Mouse (Mus musculus) CH12F3 (cell line): ENCODE results near the gene Chmp3.

Experiments
- in situ Hi-C: fragments of 300-500 bp; cut with MboI; formaldehyde crosslinking; loops from 2 replicates; pipeline ENCODE4 v1.14.3; 2020; ENCODE audit warnings: low sequenced_read_pairs

Chmp3 gene

DNA sequence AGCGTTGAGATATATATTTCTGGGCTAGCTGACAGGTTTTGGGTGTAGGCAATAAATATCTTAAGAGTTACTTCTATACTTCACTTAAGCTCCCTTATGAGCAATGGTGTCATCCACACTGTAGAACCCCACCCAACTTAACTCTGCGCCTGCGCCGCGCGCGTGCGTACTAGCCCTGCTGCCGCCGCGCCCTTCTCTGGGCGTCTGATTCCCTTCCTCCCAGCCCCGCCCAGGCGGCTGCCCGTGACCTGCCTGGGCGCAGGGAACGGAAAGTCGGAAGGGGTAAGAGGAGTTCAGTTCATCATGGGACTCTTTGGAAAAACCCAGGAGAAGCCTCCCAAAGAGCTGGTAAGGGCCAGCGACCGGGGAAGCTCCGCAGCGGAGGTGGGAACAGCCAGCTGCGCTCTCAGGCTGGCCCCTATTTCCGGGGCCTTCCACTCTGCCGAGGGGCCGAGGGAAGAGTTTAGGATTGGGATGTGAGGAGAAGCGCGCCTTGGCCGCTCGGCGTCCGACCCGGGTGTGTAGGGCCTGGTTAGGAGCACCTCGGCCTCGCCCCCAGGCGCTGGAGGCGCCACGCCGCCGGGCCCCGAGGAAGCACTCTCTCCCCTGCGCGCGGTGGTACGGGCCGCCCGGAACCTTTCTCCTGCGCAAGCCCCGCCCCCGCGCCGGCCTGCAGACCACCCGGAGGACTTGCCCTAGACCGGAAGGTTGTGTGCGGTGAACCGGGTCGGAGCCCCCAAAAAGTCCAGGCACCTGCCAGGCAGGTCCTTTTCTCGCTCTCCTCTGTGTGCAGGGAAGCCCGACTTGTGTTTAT is at the start of gene Chmp3:
TSS of gene Chmp3 (plus strand) at position 112 of the 814 bp plus-strand sequence.
- in situ Hi-C loops = no loop called here

DNA sequence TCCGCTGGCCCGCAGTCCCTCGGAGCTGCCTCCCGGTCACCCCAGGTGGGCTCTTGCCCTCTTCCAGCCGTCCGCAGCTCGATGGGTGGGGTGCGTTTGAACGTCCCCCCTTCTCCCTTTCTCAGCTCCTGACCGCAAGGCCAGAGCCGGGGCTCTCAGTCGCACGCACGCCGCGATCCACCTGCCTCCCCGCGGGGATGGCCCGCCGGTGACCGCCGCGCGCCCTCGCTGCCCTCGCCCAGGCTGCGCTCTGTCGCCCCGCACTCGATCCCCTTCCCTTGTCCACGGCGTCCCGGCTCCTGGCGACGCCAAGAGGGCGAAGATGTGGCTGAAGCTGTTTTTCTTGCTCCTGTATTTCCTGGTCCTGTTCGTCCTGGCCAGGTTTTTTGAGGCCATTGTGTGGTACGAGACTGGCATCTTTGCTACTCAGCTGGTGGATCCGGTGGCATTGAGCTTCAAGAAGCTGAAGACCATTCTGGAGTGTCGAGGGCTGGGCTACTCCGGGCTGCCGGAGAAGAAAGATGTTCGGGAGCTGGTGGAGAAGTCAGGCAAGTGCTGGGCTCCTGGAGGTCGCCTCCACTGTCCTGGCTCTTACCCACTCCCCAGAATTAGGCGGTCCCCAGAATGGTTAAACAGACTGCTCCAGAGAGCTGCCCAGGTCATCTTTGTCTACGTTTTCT is 49.1 kb upstream of the Chmp3 start:
- in situ Hi-C loops = no loop called here

DNA sequence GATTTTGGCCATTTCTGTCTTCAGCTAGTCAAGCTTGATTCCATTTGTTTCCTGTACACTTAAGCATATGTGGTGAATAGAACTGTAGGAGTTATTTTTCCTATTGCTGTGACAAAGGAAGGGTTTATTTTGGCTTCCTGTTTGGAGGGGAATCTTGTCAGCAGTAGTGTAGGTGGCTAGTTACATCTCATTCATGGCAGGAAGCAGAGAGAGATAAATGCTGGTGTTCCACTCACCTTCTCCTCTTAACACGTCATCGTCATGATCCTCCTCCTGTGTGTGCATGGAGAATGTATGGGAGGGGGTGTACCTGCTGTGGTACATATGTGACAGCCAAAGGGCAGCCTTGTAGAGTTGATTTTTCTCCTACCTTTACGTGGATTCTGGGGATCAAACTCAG is 43.0 kb upstream of the Chmp3 start:
- in situ Hi-C loops = no loop called here

DNA sequence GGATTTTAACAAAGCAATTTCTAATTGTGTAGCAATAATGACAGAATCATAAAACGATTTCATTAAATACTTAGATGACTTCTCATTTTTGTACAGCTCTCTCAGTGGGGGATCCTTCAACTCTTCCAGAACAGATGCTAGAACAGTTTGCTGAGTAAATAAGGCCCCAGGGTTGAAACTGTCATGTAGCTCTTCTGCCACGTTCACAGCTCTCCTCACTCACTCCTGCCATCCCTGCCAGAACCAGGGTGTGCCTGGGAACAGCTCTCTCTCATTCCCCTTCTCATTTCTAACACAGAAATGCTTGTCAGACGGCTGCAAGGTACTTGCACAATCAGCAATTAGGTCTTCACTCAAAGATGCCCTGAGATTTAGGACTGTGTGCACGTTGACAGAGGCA is 40.6 kb upstream of the Chmp3 start:
- in situ Hi-C loops = no loop called here

DNA sequence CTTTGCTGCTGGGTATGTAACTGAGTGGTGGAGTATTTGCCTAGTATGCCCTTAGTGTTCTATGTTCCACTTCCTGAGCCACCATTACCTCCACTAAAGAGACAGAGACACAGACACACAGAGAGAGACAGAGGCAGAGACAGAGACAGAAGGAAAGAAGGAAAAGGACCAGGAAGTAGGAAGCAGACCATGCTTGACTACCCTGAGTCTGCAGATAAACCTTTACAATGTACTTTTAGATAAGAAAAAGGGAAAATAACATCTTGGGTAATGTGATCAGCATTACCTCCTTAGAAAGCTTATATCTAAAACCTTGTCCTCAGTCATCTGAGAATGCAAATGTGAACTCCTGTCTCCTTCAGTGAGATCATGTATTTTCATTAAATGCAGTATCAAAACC is 39.9 kb upstream of the Chmp3 start:
- in situ Hi-C loops = no loop called here

DNA sequence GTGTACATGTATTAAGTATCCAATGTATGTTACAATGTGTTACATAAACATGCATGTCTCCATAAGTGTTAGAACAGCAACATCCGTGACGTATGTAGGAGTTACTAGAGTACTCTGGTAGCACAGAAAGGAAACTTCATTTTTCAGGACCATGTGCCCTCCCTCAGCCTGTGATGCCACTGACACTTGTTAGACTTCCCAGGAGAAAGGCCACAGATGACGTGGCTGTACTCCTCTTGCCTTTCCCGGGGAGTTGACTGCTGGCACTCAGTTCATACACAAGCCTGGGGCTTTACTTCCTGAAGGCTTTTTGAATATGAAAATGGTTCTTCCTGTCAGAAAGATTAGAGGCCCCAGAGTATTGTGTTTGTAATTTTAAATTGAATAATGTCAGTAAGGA is 39.5 kb upstream of the Chmp3 start:
- in situ Hi-C loops = no loop called here

DNA sequence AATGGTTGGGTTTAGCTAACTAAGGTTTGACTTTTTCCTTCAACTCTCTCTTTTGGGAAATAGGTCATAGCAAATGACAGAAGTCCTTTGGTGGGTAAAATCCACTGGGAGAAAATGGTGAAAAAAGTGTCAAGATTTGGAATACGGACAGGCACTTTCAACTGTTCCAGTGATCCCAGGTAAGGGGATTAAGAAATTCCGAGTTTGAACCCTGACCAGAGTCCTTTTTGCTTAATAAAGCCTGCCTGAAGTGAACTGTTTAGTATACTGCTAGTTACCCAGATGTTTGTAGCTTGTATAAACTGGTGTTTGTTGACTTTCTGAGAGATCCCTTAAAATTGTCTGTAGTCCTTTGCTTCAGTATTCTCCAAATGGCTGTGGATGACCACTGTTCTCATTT is 37.9 kb upstream of the Chmp3 start:
- in situ Hi-C loops = no loop called here

DNA sequence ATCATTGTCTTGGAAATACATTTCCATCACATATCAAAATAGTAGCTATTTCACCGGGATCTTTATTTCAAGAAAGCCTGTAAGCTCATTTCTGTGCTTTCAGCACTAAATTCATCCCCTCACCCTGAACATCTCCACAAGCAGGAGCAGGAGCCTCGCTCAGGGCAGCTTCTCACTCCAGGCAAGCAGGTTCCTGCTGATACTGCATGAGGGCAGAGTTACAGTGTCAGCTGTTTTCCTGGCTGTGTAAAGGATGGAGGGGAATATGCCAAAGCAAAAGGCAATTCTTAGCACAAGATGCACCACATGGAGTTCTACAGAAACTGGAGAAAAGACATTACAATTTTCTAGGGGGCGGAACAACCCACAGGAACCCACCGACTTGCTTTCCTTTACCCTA is 24.1 kb upstream of the Chmp3 start:
- in situ Hi-C loops = no loop called here

DNA sequence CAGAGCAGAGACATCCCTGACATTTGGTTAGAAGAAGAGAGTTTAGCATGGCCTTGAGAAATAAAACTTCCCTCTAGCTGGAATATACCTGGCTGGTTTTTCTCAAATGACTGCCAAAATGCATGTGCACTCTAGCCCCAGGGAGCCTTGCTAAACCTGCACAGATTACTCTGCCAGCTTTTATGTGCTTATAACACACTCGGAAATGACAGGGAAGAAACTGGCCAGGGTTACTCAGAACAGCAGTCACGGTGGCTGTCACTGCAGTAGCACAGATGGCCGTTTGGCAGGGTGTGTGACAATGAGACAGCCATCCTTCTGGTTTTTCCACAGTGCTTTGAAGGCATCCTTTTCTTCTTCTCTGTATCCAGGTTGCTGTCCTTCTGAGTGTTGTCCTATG is 18.0 kb upstream of the Chmp3 start:
- in situ Hi-C loops = no loop called here

DNA sequence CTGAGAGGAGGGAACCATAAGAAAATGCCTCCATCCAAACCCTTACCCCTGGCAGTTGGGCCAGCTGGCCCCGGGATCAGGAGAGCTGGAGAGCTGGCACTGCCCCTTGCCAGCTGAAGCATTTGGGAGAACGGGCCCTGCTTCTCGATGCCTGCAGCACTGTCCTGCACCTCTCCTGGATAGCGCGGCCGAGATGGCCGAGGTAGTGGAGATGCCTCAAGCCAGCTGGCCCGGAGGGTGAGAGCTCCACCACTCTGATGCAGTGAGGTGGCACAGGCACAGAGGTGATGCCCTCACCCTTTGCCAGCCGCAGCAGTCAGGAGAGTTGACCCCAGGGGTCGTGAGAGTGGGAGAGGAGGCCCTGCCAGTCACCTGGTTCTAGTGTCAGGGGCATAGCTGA is 16.5 kb upstream of the Chmp3 start:
- in situ Hi-C loops = no loop called here

DNA sequence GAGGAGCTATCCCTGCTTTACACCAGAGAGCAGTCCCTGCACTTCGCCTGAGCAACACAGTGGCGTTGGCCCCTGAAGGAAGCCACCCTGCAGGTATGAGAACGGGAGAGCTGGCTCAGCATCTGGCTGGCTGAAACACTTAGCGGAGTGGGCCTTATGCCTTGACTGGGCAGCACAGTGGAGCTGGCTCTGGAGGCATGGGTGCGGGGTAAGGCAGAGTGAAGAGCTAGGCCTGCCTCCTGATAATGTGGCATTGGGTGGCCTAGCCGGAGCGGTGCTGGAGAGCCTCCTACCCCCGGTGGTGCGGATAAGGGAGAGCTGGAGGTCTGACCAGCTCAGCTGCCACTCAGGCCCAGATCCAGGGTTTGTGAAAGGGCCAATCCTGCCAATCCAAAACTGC is 15.8 kb upstream of the Chmp3 start:
- in situ Hi-C loops = no loop called here

DNA sequence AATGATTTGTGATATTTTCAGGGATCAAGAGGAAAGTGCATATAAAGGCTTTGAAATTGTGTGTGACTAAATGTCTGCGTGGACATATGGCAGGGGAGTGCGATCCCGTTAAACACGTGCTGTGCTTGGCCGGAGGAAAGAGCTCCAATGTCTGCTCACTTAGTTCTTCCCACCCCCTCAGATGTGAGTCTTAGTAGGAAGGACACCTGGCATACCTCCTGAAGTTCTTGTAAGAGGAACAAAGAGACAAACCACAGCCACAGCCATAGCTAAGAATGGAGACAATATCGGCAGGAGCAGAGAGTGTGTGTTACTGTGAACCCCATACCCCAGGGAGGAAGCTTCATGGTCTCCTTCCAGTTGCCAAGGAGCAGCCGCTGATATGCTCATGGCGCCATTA is 13.4 kb upstream of the Chmp3 start:
- in situ Hi-C loops = no loop called here

DNA sequence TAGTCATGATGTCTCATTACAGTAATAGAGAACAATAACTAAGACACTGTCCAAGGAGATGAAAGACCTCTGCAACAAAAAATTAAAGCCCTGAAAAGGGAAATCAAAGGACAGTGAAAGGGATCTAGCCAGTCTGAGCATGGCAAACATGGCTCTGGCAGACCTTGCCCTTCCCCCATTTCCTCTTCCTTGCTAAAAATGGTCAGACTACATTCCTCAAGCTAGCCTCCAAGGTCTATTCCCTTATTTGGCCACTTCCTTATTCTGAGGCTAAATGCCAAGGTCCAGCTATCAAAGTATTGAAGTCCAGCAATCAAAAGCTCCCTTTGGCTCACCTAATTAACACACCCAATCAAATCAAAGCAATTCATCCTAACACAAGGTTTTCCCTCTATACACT is 6.3 kb upstream of the Chmp3 start:
- in situ Hi-C loops = no loop called here

DNA sequence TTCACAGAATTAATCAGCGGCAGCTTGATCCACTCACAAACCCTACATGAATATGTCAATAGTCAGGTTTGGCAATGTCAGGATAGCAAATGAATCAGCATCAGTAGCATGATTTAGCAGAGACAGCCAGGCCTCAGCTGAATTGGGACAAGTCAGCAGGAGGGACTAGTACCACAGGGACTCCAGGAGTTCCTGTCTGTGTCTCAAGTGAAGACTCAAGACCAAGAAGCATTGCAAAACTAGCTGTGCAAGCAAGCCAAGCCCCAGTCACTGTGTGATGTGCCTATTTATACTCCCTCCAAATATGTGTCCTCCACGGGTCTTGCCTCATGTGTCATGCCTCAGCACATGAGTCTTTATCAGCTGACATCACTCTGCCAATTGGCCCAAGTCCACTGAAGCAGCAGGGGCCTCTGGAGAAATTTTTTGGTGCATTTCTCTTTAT is 11.9 kb downstream of the Chmp3 start:
- in situ Hi-C loops = no loop called here

DNA sequence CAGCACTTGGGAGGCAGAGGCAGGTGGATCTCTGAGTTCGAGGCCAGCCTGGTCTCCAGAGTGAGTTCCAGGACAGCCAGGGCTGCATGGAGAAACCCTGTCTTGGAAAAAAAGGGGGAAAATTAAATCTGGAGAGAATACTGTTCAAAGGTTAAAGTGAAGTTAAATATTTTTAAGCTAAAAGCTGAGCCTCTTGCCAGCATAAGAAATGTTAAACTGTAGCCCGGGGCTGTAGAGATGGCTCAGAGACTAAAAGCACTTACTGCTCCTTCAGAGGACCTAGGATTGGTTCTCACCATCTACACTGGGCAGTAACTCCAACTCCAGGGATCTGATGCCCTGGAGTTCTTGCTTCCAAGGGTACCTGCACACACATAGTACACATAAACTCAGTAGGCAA is 13.2 kb downstream of the Chmp3 start:
- in situ Hi-C loops = no loop called here

DNA sequence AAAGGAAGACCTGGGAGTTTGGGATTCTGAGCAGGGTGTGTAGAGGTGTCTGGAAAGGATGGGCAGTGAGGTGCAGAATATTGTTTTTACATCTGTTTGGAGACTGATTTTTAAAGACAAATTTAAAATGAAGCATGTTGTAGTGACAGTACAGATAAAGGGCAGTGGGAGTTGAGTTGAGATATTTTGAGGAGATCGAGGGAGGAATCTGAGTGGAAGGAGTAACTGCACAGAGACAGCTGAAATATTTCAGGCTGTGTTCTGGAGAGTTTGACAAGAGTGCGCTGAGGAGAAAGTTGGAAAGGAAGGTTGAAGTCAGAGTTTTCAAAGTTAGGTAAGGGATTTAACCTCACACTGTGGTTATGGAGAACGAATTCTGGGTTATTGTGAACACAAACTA is 25.0 kb downstream of the Chmp3 start:
- in situ Hi-C loops = no loop called here

DNA sequence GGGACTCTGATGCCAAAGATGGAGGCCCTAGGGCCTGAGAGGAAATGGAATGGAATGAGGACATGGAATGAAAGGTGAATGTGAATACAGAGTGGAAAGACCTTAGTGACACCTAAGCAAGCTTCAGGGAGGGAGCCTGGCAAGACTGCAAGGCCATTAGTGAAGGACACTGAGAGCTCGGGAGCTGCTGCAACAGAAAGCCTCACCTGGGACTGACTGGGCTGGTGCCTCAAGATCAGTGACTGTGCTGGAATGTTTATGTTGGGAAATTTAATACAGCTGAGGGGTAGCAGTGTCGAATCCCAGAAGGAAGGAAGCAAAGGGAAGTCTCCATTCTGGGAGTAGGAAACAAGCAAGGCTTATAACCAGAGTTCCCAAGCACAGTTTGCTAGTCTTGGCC is 25.4 kb downstream of the Chmp3 start:
- in situ Hi-C loops = no loop called here

DNA sequence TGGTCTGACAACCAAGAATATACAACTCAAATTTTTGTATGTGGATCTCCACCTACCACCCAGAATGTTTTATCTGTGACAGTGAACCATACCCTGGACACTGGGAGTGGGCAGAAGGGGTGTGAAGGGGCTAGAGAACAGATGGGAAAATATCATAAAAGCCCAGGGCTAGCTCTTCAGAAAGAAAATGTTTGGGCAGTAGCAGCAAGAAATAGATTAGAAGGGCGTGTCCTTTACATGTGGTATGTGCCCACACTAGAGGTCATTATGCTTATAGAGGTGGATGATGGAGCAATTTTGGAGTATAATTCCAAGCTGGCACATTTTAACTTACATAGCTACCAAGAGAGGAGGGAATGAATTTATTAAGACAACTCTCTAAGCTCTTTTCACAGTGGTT is 31.8 kb downstream of the Chmp3 start:
- in situ Hi-C loops = no loop called here

DNA sequence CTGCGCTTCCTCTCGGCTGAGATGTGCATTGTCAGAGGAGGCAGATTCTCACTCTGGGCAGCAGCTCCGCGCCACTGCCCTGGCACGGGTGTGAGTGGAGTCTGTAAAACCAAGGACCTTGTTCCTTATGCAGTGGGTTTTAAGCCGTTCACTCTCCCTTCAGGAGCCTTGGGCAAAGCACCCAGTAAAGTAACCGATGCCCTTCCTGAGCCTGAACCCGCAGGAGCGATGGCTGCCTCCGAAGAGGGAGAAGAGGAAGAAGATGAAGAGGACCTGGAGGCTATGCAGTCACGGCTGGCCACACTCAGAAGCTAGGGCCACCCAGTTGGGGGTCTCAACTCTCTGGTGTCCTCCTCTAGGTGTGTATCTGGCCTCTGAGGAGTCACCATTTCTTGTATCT is 35.9 kb downstream of the Chmp3 start:
- in situ Hi-C loops = no loop called here

DNA sequence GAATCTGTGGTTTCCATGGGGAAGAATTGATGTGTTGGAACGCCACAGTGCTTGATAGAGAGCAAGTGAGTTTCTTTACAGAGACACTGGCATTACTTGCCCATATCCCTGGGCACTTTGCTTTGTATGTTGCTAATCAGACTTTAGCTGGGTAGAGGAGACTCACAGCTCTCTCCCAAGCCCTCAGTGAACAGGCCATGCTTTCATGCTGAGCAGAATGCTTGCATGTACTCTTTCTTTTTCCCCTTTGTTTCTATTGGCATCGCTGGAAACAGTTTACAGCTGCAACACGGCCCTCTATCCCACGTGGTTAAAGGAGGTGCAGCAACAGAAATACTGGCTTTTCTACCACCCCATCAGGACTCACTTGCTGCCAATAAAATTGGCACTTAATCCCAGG is 39.6 kb downstream of the Chmp3 start:
- in situ Hi-C loops = no loop called here

DNA sequence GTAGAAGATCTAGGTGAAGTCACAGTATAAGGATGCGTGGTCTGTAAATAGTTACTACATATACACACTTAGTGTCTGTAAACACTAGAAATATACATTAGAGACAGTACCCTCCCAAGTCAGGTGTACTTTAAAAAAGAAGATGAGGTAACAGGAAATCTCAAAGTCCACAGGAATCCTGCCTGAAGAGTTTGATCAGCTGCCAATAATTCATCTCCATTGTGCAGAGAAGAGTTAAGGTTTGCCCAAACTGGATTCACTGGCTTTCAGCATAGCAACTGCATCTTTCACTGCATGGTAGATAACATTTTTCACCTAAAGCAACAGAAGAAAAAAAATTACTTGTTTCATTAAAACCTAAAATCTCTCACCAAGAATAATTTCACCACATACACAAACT is 45.8 kb downstream of the Chmp3 start:
- in situ Hi-C loops = no loop called here

DNA sequence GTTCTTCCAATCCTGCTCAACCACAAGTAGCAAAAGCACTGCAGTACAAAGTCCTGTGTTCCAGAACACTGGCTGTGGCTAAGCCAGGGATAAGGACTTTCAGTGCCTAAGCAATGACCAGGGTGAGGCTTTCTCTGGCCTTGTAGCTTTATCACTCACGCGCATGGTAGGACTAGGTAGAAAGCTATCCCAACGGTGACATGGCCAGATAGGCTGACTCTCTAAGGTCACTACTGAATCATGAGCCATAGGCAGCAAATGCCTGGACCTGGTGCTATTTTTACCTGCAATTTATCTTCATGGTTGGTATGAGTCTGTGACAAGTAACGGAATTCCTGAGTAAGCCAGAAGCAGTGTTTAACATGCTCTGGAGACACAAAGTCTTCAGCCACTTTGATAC is 46.6 kb downstream of the Chmp3 start:
- in situ Hi-C loops = no loop called here

DNA sequence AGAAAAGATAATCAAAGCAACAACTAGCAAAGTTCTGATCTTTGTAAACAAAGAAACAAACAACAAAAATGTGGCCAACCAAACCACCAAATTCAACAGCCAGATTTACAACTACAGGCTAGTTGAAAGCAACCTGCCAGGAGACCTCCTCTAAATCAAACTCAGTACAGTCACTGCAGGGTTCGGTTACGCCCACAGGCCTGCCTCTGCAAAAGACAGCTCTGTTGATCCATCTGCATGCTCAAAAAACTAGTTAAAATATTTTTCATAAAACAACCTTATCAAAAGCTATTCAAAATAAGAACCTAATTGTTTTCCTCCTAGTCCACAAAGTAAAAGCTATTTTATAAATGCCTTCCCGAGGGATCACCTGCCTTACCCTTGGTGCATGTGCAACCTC is 64.2 kb downstream of the Chmp3 start:
- in situ Hi-C loops = no loop called here
